Mouse (Mus musculus) retina, postnatal 7 days (tissue): Measurements from ENCODE around the gene Mroh2a.
"Not testable (repeated sequence)": the region's sequence is repeated elsewhere in the genome, so short reads cannot be mapped to it uniquely, and the experiment has no call there.

Source experiments
- DNase-seq: peaks from one replicate; pipeline ENCODE4 v3.0.0-alpha.2; 2012; ENCODE audit warnings: low read depth, low spot score

Mroh2a gene

GRCm38 (mm10) chr1:88218591-88218990 is 8.2 kb upstream of the Mroh2a start:
- no peak for DNase-seq

DNA sequence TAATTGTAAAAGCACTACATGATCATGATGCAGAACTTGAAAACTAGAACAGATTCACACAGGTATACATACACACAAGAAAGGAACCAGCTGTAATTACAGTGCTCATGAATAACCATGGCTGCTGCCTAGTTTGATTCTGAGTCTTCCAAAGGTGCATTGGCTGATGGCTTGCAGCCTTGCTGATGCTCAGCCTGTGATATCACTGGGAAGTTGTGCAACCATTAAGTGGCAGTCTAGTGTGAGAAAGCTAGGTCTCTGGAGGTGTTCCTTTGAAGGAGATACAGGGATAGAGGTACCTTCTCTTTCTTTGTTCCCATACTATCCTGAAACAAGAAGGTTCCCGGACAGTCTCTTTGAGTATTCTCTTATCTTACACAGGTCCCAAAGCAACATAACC is 7.7 kb upstream of the Mroh2a start:
- no peak for DNase-seq

GRCm38 (mm10) chr1:88220336-88220735 is 6.5 kb upstream of the Mroh2a start:
- no peak for DNase-seq

- no peak for DNase-seq
These were observed 4.6 kb upstream of the Mroh2a start for GRCm38 (mm10) chr1:88222216-88222615.

DNA sequence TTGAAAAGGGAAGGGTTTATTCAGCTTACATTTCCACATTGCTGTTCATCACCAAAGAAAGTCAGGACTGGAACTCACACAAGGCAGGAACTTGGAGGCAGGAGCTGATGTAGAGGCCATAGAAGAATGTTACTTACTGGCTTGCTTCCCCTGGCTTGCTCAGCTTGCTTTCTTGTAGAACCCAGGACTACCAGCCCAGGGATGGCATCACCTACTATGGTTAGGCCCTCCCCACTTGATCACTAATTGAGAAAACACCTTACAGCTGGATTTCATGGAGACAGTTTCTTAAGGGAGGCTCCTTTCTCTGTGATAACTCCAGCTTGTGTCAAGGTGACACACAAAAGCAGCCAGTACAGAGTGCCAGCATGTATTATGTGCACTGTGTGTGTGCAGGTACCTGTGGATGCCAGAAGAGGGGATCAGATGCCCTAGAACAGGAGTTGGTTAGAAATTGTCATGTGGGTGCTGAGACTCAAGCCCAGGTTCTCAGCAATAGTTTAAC is 3.7 kb upstream of the Mroh2a start:
- not testable (repeated sequence) for DNase-seq

DNA sequence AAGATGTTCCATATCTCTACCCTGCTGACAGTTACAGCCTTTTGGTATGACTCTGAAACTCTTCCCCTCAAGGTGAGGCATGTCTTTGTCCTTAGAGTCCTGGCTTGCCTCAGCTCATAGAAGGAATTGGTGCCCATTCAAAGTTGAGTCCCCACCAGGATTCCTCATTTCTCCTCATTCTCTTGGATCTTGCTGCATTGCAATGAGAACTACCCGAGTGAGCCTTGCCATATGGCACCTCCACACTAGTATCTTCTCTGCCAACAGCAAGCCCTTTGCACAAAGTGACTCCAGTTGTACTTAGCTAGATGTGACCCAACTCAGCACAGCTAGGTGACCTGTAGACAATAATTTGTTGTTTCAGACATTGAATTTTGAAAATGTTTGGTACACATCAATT is 3.2 kb upstream of the Mroh2a start:
- no peak for DNase-seq

DNA sequence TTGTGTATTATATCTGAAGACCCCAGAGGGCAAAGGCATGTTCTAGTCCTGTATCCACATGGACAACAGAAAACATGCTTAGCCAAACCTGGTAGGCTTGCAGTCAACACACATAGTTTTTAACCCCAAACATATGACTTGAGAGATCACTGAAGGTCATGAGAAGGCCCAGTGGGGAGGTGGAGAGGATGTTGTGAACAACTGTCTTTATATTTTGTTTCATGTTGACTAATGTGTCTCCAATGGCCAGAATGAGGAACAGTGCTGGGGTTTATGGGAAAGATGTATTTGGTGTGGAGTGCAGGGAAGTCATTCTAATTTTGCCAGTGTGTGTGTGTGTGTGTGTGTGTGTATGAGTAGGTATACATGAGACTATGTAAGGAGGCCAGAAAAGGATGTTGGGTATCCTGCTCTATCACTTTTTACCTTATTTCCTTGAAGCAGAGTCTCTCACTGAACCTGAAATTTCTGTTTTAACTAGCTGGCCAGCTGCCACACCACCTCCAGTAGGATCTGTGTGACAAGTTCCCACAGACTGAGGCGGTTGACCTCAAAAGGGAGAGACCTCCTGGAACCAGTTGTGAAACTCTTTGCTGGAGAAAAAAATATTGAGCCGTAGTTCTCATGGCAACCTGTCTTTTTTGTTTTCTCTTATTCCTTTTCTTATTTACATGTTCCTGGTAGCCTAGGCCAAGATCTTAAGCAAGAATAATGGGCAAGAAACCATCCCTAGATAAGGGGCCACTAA is 2.6 kb upstream of the Mroh2a start:
- no peak for DNase-seq

- not testable (repeated sequence) for DNase-seq
These were observed 1.5 kb upstream of the Mroh2a start for GRCm38 (mm10) chr1:88225301-88225700.

GRCm38 (mm10) chr1:88225741-88226140 is 1.0 kb upstream of the Mroh2a start:
- DNase-seq: no peak

DNA sequence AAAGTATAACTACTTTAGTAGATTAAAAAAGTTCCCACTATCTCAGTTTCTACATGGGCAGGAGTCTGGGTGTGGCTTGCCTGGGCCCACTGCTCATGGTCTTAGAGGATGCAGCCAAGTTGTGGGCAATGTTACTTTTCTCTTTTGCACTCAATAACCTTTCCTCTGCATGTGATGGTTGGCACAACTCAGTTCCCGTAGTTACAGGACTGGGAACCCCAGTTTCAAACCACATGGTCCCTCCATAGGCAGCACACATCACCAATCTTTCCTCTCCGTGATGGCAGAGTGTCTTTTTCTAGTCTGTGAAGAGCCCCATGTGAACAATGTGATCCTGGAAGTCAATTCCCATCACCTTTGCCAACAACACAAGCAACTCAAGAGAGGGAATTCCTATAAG is 696 bp downstream of the Mroh2a start:
- no peak for DNase-seq

DNA sequence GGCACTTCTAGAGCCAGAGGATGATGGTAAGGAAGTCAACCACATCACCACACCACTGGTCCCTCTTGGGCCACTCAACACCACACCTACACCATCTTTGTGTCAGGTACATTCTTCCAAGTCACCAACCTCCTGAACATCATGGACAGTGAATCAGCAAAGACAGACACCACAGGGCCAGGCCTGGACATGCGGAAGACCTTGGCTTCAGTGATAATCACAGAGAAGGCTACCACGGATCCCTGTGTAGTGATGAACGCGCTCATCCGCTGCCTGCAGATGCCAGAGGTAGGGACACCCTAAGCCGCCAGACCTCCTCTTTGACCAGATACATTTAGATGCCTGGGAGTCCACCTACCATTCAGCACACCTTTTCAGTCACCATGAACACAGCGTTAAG is 1.3 kb downstream of the Mroh2a start:
- DNase-seq: no peak

DNA sequence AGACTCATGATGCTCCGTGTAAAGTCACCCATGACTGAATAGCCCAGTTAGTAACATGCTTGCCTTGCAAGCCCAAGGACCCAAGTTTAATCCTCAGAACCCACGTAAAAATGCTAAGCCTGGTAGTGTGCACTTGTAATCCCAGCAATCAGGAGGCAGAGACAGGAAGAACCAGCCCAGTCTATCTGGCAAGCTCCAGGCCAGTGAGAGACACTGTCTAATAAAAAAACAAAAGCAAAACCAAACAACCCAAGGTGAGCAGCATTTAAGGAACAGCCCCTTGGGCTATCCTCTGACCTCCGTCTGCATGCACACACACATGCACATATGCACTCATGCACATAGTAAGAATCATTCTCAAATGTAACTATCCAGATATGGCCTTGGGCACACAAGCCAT is 2.8 kb downstream of the Mroh2a start:
- DNase-seq: no peak

DNA sequence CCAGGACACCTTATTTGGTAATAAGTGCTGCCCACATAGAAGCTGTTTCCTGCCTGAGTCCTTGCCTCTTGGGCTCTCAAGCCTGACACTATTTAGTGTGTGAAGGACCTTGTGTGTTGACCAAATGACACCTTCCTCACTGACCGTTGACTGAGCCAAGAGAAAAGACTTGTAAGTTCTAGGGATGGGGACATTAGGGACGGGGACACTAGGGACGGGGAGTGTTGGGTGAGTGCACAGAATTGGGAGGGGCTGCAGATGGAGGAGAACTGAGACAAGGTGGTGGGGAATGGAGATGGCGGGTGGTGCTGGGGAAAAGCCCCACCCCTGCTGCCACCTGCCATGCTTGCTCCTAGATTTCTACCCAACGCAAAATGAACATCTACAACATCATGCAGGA is 3.2 kb downstream of the Mroh2a start:
- DNase-seq: no peak

DNA sequence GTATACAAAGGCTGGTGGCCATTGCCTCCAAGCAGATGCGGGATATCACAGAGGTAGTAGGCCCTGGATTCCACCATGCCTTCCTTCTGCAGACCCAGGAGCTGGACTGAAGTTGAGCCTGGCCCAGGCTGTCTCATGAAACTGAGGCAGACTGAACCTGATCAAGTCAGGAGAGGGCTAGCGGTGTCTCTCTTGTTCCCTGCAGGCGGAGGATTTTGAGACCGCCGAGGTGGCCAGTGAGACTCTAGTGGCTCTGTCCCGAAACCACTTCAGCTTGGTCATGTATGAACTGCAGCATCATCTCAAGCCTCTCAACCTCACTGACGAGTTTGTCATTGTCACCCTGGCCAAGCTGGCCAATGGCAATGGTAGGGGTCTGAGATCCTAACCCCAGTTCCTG is 3.6 kb downstream of the Mroh2a start:
- no peak for DNase-seq

- no peak for DNase-seq
These were observed 4.4 kb downstream of the Mroh2a start for GRCm38 (mm10) chr1:88230981-88231802.

GRCm38 (mm10) chr1:88231803-88232499 is 5.2 kb downstream of the Mroh2a start:
- no peak for DNase-seq

DNA sequence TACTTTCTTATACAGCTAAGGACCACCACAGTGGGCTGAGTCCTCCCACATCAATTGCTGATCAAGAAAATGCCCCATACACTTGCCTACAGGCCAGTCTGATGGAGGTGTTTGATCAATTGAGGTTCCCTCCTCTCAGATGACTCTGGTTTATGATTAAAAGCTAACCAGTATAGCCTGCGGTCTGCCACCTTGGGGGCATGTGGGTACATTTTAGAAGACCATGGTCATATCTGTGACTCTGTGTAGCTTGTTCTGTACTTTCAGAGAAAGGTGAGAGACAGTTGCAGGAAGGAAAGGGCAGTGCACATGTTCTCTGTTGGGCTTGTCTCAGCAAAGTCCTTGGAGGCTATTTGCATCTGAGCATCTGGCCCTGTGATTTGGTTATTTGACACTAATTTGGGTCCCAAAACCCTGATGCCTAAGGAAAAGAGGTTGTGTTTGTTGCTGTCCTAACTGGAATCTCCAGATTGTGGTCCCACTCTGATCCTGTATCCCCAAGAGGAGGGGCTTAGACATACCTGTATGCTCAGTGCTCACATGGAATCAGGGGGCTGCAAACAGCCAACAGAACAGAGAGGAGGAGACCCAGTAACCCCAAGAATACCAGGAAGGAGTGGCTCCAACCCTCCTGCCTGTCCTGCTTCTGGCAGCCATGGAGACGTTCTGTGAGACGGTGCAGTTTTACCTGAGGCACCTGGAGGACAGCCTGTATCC is 6.0 kb downstream of the Mroh2a start:
- no peak for DNase-seq

DNA sequence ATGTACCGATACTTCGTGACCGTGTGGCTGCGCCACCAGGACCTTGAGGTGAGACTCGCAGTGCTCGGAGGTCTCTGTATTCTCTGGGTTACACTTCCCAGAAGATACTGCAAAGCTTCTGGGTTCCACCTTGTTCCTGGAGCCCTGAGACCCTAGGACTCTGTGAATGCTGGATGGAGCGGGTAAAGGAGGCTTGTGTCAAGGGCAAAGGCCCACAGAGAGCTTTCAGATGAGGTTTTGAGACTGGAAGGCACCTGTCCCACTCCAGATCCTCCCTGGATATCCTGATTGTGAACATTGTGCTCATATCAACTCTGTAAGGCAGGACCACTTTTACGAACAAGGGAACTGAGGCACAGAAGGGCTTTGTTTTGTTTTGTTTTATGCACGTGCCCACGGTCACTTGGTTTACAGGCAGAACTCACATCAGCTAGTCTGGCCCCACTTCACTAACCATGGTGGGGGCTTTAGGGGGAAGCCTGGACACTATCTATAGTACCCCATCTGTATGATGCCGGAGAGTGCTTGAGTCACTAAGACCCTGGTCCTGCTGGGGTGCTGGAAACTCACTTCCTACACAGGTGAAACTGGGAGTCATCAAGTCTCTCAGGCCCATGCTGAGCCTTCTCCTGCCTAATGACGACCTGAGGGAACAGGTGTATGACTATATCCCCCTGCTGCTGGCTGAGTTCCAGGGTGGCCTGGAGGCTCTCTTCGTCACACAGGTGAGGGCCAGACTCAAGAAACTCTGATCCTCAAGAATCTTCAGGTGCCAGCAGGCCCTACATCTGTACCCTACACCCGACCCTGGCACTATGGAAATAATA is 6.8 kb downstream of the Mroh2a start:
- DNase-seq: no peak

DNA sequence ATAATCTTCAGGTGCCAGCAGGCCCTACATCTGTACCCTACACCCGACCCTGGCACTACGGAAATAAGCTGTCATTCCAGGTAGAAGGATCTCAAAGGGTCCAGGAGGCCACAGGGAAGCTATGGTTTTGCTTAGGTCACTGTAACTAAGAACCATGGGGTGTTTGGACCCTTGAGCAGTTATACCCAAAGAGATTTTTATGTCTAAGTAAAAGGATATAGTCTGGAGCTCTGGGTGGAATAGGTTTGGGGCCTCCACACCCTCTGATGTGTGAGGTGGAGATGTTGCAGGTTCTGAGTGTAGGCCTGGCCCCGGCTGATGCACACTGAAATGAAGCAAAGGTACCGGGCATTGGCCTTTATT is 7.4 kb downstream of the Mroh2a start:
- no peak for DNase-seq

DNA sequence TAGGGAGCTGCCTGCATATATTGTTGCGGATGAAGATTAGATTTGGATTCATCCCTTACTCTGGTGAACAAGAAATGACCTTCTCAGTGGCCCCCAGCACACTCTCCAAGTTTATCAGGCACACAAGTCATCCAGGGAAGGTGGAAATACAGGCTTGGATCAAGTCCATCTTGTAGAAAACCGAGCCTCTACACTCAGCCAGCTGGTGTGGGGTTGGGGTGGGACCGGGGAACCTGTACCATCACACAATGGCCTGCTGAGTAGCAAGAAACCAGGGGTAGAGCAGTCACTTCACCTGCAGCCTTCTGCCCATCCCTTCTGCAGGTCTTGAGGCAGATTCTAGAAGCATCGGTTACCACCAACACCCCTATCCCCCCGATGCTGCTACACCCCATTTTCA is 7.9 kb downstream of the Mroh2a start:
- DNase-seq: no peak
